Mouse (Mus musculus) MEL (cell line): ENCODE data around the gene Htra2. TPM values are rescaled to one million over a fixed set of nuclear protein-coding genes. Genes with fewer than 3 reads are reported as not detected.
A peak's percentile ranks its signal among the peaks of the same experiment; 100 is the strongest.

Experiments
- DNase-seq: peaks from one replicate; pipeline ENCODE4 v3.0.0; 2011; ENCODE audit warnings: low read depth, low spot score
- H3K27ac ChIP-seq: 2 replicates; pipeline ENCODE4 v1.5.1; 2012; ENCODE audit warnings: low read depth, mild to moderate bottlenecking, control low read depth, low read length, moderate library complexity; ENCODE audit not compliant: control insufficient read depth
- H3K27me3 ChIP-seq, 2 experiments: fragments of 150-350 bp in 1 of 2; sonication (generic) in 1 of 2; 2 replicates each; pipeline ENCODE4 v1.6.1; 2012; ENCODE audit warnings: low read length in 2 of 2, mild to moderate bottlenecking in 2 of 2, improper control_type of control experiment in 1 of 2, moderate library complexity in 1 of 2; ENCODE audit not compliant: insufficient read depth in 2 of 2, control insufficient read depth in 1 of 2
- H3K36me3 ChIP-seq, 2 experiments: 2 replicates each; pipeline ENCODE4 v1.6.1; 2012 to 2014; ENCODE audit warnings: low read length in 2 of 2, improper control_type of control experiment in 1 of 2, inconsistent platforms in 1 of 2, mild to moderate bottlenecking in 1 of 2; ENCODE audit not compliant: insufficient read depth in 2 of 2, control insufficient read depth in 1 of 2
- H3K4me1 ChIP-seq, 2 experiments: fragments of 150-350 bp in 1 of 2; sonication (generic) in 1 of 2; 2 replicates each; pipeline ENCODE4 v1.6.1; 2012; ENCODE audit warnings: low read length in 2 of 2, improper control_type of control experiment in 1 of 2, mild to moderate bottlenecking in 1 of 2; ENCODE audit not compliant: insufficient read depth in 2 of 2, control insufficient read depth in 1 of 2
- H3K4me3 ChIP-seq, 2 experiments: fragments of 150-350 bp in 1 of 2; sonication (generic) in 1 of 2; 2 replicates each; pipeline ENCODE4 v1.5.1; 2012; ENCODE audit warnings: low read depth in 2 of 2, low read length in 2 of 2, mild to moderate bottlenecking in 2 of 2, moderate library complexity in 2 of 2, control low read depth in 1 of 2, improper control_type of control experiment in 1 of 2; ENCODE audit not compliant: control insufficient read depth in 1 of 2, insufficient read depth in 1 of 2
- H3K79me2 ChIP-seq: 2 replicates; pipeline ENCODE4 v1.6.1; 2012; ENCODE audit warnings: mild to moderate bottlenecking, low read length, moderate library complexity; ENCODE audit not compliant: control insufficient read depth, poor library complexity, insufficient read depth
- H3K9ac ChIP-seq: 2 replicates; pipeline ENCODE4 v1.6.1; 2012; ENCODE audit warnings: low read depth, mild to moderate bottlenecking, control low read depth, low read length, moderate library complexity; ENCODE audit not compliant: control insufficient read depth, poor library complexity, severe bottlenecking
- H3K9me3 ChIP-seq: fragments of 150-350 bp; sonication (generic); replicated peaks from 2 replicates; pipeline ENCODE4 v1.6.1; 2012; ENCODE audit warnings: mild to moderate bottlenecking, low read length, improper control_type of control experiment, moderate library complexity; ENCODE audit not compliant: insufficient read depth
- CHD1 ChIP-seq: IDR thresholded peaks from 2 replicates; pipeline ENCODE4 v1.6.1; 2012; ENCODE audit warnings: low read depth, mild to moderate bottlenecking, inconsistent platforms, low read length, improper control_type of control experiment
- CHD2 ChIP-seq: IDR thresholded peaks from 2 replicates; pipeline ENCODE4 v1.6.1; 2011; ENCODE audit warnings: low read length, improper control_type of control experiment
- E2F4 ChIP-seq: IDR thresholded peaks from 2 replicates; pipeline ENCODE4 v1.6.1; 2011; ENCODE audit warnings: low read depth, low read length, improper control_type of control experiment, borderline replicate concordance
- ELF1 ChIP-seq: IDR thresholded peaks from 2 replicates; pipeline ENCODE4 v1.6.1; 2014; ENCODE audit warnings: low read depth, mild to moderate bottlenecking, inconsistent platforms, low read length, improper control_type of control experiment, moderate library complexity
- GABPA ChIP-seq: IDR thresholded peaks from 2 replicates; pipeline ENCODE4 v1.6.1; 2012; ENCODE audit warnings: low read depth, mild to moderate bottlenecking, inconsistent platforms, low read length, improper control_type of control experiment, moderate library complexity
- GATA1 ChIP-seq: IDR thresholded peaks from 2 replicates; pipeline ENCODE4 v1.6.1; 2011; ENCODE audit warnings: low read depth, low read length, improper control_type of control experiment
- JUND ChIP-seq: IDR thresholded peaks from 2 replicates; pipeline ENCODE4 v1.6.1; 2011; ENCODE audit warnings: low read depth, mild to moderate bottlenecking, improper control_type of control experiment, low read length
- MAFK ChIP-seq: IDR thresholded peaks from 2 replicates; pipeline ENCODE4 v1.6.1; 2011; ENCODE audit warnings: low read depth, mild to moderate bottlenecking, low read length, improper control_type of control experiment, borderline replicate concordance
- MAZ ChIP-seq: IDR thresholded peaks from 2 replicates; pipeline ENCODE4 v1.6.1; 2012; ENCODE audit warnings: low read depth, mild to moderate bottlenecking, inconsistent platforms, low read length, improper control_type of control experiment
- MEF2A ChIP-seq: IDR thresholded peaks from 2 replicates; pipeline ENCODE4 v1.6.1; 2014; ENCODE audit warnings: low read depth, mild to moderate bottlenecking, inconsistent platforms, low read length, improper control_type of control experiment; ENCODE audit not compliant: poor library complexity, insufficient replicate concordance, severe bottlenecking; ENCODE audit errors: extremely low read depth
- MXI1 ChIP-seq: IDR thresholded peaks from 2 replicates; pipeline ENCODE4 v1.6.1; 2011; ENCODE audit warnings: mild to moderate bottlenecking, low read depth, low read length, improper control_type of control experiment
- MYB ChIP-seq: IDR thresholded peaks from 2 replicates; pipeline ENCODE4 v1.6.1; 2011; ENCODE audit warnings: mild to moderate bottlenecking, low read depth, low read length, improper control_type of control experiment
- NELFE ChIP-seq: IDR thresholded peaks from 2 replicates; pipeline ENCODE4 v1.6.1; 2011; ENCODE audit warnings: low read depth, low read length, improper control_type of control experiment
- NRF1 ChIP-seq: IDR thresholded peaks from 2 replicates; pipeline ENCODE4 v1.6.1; 2014; ENCODE audit warnings: low read depth, mild to moderate bottlenecking, inconsistent platforms, low read length, improper control_type of control experiment, moderate library complexity; ENCODE audit not compliant: poor library complexity, insufficient read depth, severe bottlenecking
- POLR2A ChIP-seq, 2 experiments: IDR thresholded peaks; 2 replicates each; pipeline ENCODE4 v1.6.1; 2011 to 2012; ENCODE audit warnings: low read length in 2 of 2, mild to moderate bottlenecking in 2 of 2, control low read depth in 1 of 2, improper control_type of control experiment in 1 of 2, low read depth in 1 of 2, moderate library complexity in 1 of 2; ENCODE audit not compliant: control insufficient read depth in 1 of 2, insufficient read depth in 1 of 2, poor library complexity in 1 of 2
- POLR2AphosphoS2 ChIP-seq: IDR thresholded peaks from 2 replicates; pipeline ENCODE4 v1.6.1; 2011; ENCODE audit warnings: low read length, improper control_type of control experiment
- POLR2AphosphoS5 ChIP-seq: IDR thresholded peaks from 2 replicates; pipeline ENCODE4 v1.6.1; 2012; ENCODE audit warnings: low read depth, borderline replicate concordance, mild to moderate bottlenecking, inconsistent platforms, low read length, moderate library complexity, mixed read lengths
- SMC3 ChIP-seq: IDR thresholded peaks from 2 replicates; pipeline ENCODE4 v1.6.1; 2011; ENCODE audit warnings: low read depth, low read length, improper control_type of control experiment
- TAL1 ChIP-seq: IDR thresholded peaks from 2 replicates; pipeline ENCODE4 v1.6.1; 2012; ENCODE audit warnings: mild to moderate bottlenecking, inconsistent platforms, low read length, moderate library complexity, mixed read lengths
- UBTF ChIP-seq: IDR thresholded peaks from 2 replicates; pipeline ENCODE4 v1.6.1; 2012; ENCODE audit warnings: low read depth, mild to moderate bottlenecking, inconsistent platforms, low read length, improper control_type of control experiment, moderate library complexity, borderline replicate concordance; ENCODE audit not compliant: insufficient read depth
- USF2 ChIP-seq, 2 experiments: IDR thresholded peaks; 2 replicates each; pipeline ENCODE4 v1.6.1; 2011 to 2012; ENCODE audit warnings: improper control_type of control experiment in 2 of 2, low read length in 2 of 2, borderline replicate concordance in 1 of 2, inconsistent platforms in 1 of 2, low read depth in 1 of 2, mild to moderate bottlenecking in 1 of 2; ENCODE audit not compliant: insufficient read depth in 1 of 2
- ZNF384 ChIP-seq: IDR thresholded peaks from 2 replicates; pipeline ENCODE4 v1.6.1; 2012; ENCODE audit warnings: low read depth, mild to moderate bottlenecking, inconsistent platforms, low read length, improper control_type of control experiment
- polyA plus RNA-seq, 2 experiments: library from polyadenylated mRNA; stranded (reverse) in 1 of 2; unstranded in 1 of 2; fragments of >175 nt in 1 of 2; fragments of >200 nt in 1 of 2; gene quantifications; 2 replicates each; pipeline versions ENCODE4 v1.2.1 to v1.2.4; 2012; ENCODE audit warnings: low replicate concordance in 2 of 2, low read depth in 1 of 2; ENCODE audit not compliant: insufficient read length in 2 of 2, insufficient read depth in 1 of 2, missing spikeins in 1 of 2
- total RNA-seq: library from RNA; depleted of rRNA; stranded (reverse); fragments of 300-350 nt; gene quantifications from 2 replicates; pipeline ENCODE4 v1.2.3, GENCODE M21; 2012

The Htra2 gene
- total and polyA plus RNA-seq, 3 experiments: 107 to 133 TPM; not detected in 1

- Histone ChIP-seq H3K27ac (no peak overlapping the region), H3K9me3 (no peaks in the 10 kb centered on the region), H3K79me2 (peaks cover 3% of the 10 kb centered on the region)
- TF ChIP-seq MXI1 (no peak), POLR2A (IDR thresholded peaks at IDR 0.05; ENCODE audit: control insufficient read depth in 1 of 2, insufficient read depth in 1 of 2, low read depth in 1 of 2, low read length in 2 of 2, poor library complexity in 1 of 2) (no peak), UBTF (no peak), ELF1 (no peak)
- TF ChIP-seq, all 39 proteins: peak for 0
- Histone ChIP-seq H3K4me1 (peaks cover 21 to 43% of the 10 kb centered on the region in 2 experiments), H3K27me3 (no peaks in the 10 kb centered on the region), H3K4me3 (no peak overlapping the region), H3K9ac (no peak overlapping the region), H3K36me3 (peaks cover 0 to 39% of the 10 kb centered on the region in 2 experiments; a peak in 2 of 4 replicates)
- no peak for DNase-seq
Observed at GRCm38 (mm10) chr6:83006114-83006513, 49.0 kb downstream of the Htra2 start.

DNA sequence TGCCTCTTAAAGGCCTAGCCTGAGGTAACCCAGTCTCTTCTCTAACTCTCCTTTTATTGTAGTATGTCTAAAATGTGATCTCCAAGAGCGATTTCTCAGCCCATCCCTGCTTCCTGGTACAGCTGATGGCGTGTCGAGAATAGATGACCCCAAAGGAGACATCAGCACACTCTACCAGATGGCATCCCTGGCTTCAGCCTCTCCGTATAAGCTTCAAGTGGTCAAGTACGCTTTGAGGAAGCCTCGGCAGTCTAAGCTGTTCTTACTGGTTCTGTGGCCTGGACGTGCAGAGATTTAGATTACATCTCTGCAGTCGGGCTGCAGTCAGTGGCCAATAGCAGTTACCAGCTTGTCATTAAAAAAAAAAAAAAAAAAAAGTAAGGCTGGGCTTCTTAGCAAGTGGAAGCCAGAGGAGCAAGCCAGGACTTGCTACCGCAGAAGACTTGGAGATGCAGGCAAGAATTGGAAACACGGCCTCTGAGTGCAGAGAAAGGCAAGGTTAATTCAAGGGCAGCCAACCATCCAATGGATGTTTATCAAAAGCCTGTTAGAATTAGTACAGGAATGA is 49.5 kb downstream of the Htra2 start:
- Histone ChIP-seq H3K27ac (peak overlapping the region; percentile 54), H3K9ac (peak overlapping the region; percentile 48; the same call in 1 of the 2 replicates), H3K27me3 (no peaks in the 10 kb centered on the region), H3K36me3 (peaks cover 0 to 33% of the 10 kb centered on the region in 2 experiments; a peak in 2 of 4 replicates), H3K4me1 (peaks cover 21 to 37% of the 10 kb centered on the region in 2 experiments), H3K4me3 (no peak overlapping the region), H3K9me3 (no peaks in the 10 kb centered on the region), H3K79me2 (peaks cover under 1% of the 10 kb centered on the region; the same call in 1 of the 2 replicates)
- no peak for DNase-seq
- TF ChIP-seq POLR2A (IDR thresholded peaks at IDR 0.05; ENCODE audit: control insufficient read depth in 1 of 2, insufficient read depth in 1 of 2, low read depth in 1 of 2, low read length in 2 of 2, poor library complexity in 1 of 2): 0 out of 4 replicates have a peak, but pooled peaks of 1 of the 2 experiments have one; percentile 13
- TF ChIP-seq GABPA: no peak
- peak; percentile 63 for TF ChIP-seq ZNF384

GRCm38 (mm10) chr6:83004872-83005271 is 50.2 kb downstream of the Htra2 start:
- peaks cover 21 to 36% of the 10 kb centered on the region in 2 experiments for H3K4me1 ChIP-seq
- H3K27ac ChIP-seq: peak overlapping the region; percentile 54
- H3K36me3 ChIP-seq: peaks cover 0 to 33% of the 10 kb centered on the region in 2 experiments; a peak in 2 of 4 replicates
- H3K4me3 ChIP-seq: peak overlapping the region; percentile 14 to 15; a peak in 2 of 4 replicates
- peak; percentile 90 for DNase-seq
- H3K79me2 ChIP-seq: no peaks in the 10 kb centered on the region
- H3K9ac ChIP-seq: peak overlapping the region; percentile 48
- no peaks in the 10 kb centered on the region for H3K27me3 ChIP-seq
- H3K9me3 ChIP-seq: no peaks in the 10 kb centered on the region
- TF ChIP-seq USF2 (IDR thresholded peaks at IDR 0.05; ENCODE audit: borderline replicate concordance in 1 of 2, insufficient read depth in 1 of 2, low read depth in 1 of 2, low read length in 2 of 2) (peak in 1 of 2 experiments; percentile 74; a peak in 2 of 4 replicates), POLR2AphosphoS5 (no peak), E2F4 (no peak), GABPA (no peak), MAZ (0 out of 2 replicates have a peak, but pooled peaks have one; percentile 44), MEF2A (peak; percentile 65; the same call in 1 of the 2 replicates), GATA1 (no peak), POLR2AphosphoS2 (no peak), CHD2 (no peak), JUND (no peak), CHD1 (0 out of 2 replicates have a peak, but pooled peaks have one; percentile 46), ELF1 (peak; percentile 84), MYB (no peak), NELFE (peak; percentile 56), MAFK (no peak), NRF1 (no peak), UBTF (no peak), TAL1 (no peak), SMC3 (0 out of 2 replicates have a peak, but pooled peaks have one; percentile 16)
